Mouse (Mus musculus): ENCODE results near the gene Syt12.

Gene Syt12

DNA sequence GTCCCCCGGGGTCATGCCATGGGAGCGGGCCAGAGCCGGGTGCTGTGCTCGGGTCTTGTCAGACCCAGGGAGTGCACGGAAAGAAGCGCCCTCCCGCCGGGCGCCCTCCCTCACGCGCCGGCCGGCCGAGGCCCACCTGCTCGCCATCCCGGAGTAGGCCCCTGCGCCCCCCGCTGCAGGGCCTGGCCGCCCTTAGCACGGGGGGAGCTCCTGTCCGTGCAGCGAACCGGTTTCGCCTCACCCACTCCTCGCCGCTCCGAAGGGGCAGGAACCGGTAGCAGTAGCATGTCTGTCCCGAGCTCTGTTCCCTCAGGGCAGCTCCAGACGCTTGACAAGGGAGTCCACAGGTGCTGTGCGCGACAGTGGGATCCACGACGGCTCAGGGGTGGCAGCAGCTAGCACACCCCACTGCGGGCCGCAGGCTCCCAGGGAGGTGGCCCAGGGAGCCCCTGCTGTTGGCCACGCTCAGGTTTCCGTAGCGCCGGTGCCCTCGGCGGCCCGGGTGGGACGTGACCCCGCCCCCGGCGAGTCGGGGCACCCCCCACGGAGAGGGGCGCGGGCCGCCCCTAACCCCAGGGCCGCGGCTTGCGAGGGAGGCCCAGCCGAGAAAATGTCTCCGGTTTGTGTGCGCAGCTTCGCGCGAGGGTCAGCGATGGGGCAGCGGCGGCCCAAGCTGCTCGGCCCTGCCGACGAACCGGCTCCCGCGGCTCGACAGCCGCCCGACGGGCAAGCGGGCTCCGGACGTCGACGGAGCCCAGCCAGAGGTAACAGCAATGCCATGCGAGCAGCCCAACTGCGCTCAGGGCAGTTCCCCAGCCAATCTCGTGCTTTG lies 79.2 kb downstream of the Syt12 start, which contains the start of gene Kdm2a:
TSS of gene Kdm2a (minus strand) at position 488 of the 832 bp plus-strand sequence.
- peak; percentile 73 for DNase-seq

DNA sequence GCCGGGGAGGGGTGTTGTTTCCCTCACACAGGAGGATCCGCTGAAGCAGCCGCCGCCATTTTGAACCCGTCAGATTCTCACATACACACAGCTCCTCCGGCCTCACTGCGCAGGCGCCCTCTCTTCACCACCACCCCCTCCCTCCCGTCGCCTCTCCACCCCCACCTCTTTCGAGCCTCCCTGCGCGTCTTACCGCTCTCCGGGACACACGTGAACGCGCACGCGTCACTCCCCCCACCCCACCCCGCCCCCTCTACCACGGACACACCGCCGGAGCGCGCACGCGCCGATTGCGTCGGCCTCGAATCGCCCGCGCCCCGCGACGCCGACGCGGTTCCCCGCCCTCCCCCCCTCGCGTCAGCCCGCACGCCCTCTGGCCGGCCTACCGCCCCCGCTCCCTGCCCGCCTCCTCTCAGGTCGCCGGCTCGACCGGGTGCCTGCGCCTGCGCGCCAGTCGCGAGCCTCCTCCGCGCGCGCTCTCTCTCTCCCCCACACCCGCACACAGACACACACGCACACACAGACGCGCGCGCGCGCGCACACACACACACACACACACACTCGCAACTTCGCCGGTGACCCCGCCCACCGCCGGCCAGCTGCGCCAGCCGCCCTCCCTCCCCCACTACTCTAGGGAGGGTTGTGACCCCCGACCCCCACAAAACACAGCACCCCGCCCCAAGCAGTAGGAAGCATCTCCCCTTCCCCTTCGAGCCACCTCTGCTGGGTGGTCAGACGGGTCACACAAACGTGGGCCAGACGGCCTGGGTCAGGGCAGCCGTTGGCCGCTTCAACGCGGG lies 80.0 kb downstream of the Syt12 start:
- DNase-seq: peak; percentile 98

DNA sequence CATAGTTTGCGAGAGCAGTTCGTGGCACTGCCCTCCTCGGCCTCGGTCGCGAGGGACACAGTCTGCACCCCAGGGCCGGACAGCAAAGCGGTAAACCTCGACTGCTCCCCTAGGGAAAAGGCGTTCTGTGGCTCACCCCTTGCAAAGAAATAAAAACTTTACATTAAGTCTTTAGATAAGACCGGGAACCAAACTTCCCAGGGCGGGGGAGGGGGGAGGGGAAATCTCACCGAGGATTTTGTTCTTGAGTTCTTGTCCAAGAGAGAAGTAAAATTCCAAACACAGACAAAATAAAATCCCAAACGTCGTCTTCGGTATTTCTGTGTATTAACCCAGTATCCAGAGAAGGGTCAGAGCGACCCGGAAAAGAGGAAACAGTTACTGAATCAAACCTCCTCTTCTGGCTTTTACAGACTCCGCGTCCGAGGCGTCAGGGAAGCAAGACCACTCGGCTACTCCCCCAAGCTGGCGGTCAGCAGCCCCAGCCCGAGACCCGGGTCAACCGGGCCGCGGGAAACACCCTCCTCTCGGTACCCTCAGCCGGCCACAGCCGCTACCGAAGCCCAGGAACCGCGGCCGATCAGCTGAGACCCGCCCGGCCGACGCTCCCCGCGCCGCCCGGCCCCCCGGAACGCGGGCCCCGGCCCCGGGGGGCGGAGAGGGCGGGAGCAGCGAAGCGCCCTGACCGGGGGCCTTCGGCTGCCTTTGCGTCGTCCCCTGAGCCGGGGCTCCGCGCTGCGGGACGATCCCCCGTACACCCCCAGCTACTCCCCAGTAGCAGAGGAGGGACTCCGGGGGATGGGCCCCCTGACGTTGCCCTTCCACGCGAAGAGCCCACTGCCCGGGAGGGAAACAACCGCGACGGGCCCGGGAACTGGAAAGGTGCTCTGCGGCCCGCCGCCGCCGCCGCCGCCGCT lies 80.9 kb downstream of the Syt12 start:
- DNase-seq: peak; percentile 51
